Mouse (Mus musculus) heart, embryonic 11.5 days (tissue): ENCODE data around the gene Tmem63c. TPM values are rescaled to one million over a fixed set of nuclear protein-coding genes. Genes with fewer than 3 reads are reported as not detected.

Source experiments
- ATAC-seq: fragments of 200-750 bp; cut with Nextera tagmentation; replicated peaks from 2 replicates; pipeline ENCODE4 v1.8.0; 2017; ENCODE audit warnings: moderate library complexity; ENCODE audit not compliant: insufficient number of reproducible peaks, low FRiP score, low TSS enrichment
- H3K27ac ChIP-seq: fragments of 300-500 bp; sonication (generic); 2 replicates; pipeline ENCODE4 v1.5.1; 2014; ENCODE audit warnings: mild to moderate bottlenecking, low read depth, low read length
- H3K27me3 ChIP-seq: fragments of 300-500 bp; sonication (generic); 2 replicates; pipeline ENCODE4 v1.6.1; 2014; ENCODE audit warnings: mild to moderate bottlenecking, low read length, mixed read lengths; ENCODE audit not compliant: control insufficient read depth, insufficient read depth
- H3K36me3 ChIP-seq: fragments of 300-500 bp; sonication (generic); 2 replicates; pipeline ENCODE4 v1.6.1; 2014; ENCODE audit warnings: mild to moderate bottlenecking, low read length, moderate library complexity, mixed read lengths; ENCODE audit not compliant: control insufficient read depth, insufficient read depth
- H3K4me1 ChIP-seq: fragments of 300-500 bp; sonication (generic); 2 replicates; pipeline ENCODE4 v1.6.1; 2014; ENCODE audit warnings: low read length; ENCODE audit not compliant: control insufficient read depth, insufficient read depth
- H3K4me2 ChIP-seq: fragments of 300-500 bp; sonication (generic); 2 replicates; pipeline ENCODE4 v1.6.1; 2014; ENCODE audit warnings: mild to moderate bottlenecking, moderate library complexity
- H3K4me3 ChIP-seq: fragments of 300-500 bp; sonication (generic); 2 replicates; pipeline ENCODE4 v1.5.1; 2014; ENCODE audit warnings: low read depth, low read length
- H3K9ac ChIP-seq: fragments of 300-500 bp; sonication (generic); 2 replicates; pipeline ENCODE4 v1.6.1; 2014; ENCODE audit warnings: mild to moderate bottlenecking, low read depth, low read length, moderate library complexity
- H3K9me3 ChIP-seq: fragments of 300-500 bp; sonication (generic); replicated peaks from 2 replicates; pipeline ENCODE4 v1.6.1; 2016; ENCODE audit warnings: low read length; ENCODE audit not compliant: control insufficient read depth
- WGBS: fragments of 180-500 bp; shearing (Covaris S2); extraction: QIAGEN DNeasy Blood & Tissue Kit; methylation state at CpG from one replicate; pipeline ENCODE4 v1.1.7; 2014; ENCODE audit not compliant: insufficient replicate concordance; 5-methylcytosine and 5-hydroxymethylcytosine counted together
- polyA plus RNA-seq: library from polyadenylated mRNA; unstranded; fragments of >200 nt; fragmentation: Nextera tagmentation; extraction: Ambion mirVana; gene quantifications from 2 replicates; pipeline ENCODE4 v1.2.1, GENCODE M21; 2014

Tmem63c gene
- polyA plus RNA-seq, 1 experiment from 2014 or later = not detected

- WGBS = 4% methylated on average over 32 of the region's 32 CpGs
- Histone ChIP-seq H3K27ac (no peak within 1 kb of the TSS), H3K36me3 (no peaks in the 10 kb centered on the region), H3K9ac (no peak within 1 kb of the TSS), H3K9me3 (no peaks in the 10 kb centered on the region), H3K27me3 (peaks cover 28% of the 10 kb centered on the region), H3K4me2 (peak within 1 kb of the TSS; percentile 72), H3K4me1 (peaks cover 8% of the 10 kb centered on the region), H3K4me3 (peak within 1 kb of the TSS; percentile 37)
- ATAC-seq = 0 out of 2 replicates have a peak, but pooled peaks have one; percentile 26
Measured at GRCm38 (mm10) chr12:87102165-87102631, 81.1 kb downstream of the Tmem63c start, which contains the start of gene Ngb. Gene Ngb, minus strand, starts transcription at chr12:87102539.

DNA sequence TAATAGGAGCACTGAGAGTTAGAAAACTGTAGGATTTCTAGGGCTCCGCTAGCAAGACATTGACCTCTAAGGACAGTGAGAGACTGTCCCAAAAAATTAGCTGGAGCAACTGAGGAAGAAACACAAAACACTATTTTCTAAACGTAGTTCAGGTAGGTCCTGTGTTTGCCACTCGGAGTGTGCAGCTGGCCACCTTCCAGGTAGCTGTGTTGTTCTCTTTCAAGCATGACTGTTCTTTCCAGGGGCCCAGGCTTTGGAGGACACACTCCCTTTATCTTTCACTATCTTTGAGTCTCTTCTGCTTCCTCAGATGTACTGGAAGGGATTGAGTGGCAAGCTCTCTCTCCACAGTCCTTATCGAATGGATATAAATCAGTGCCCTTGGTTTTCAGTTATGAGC lies 82.3 kb downstream of the Tmem63c start:
- no peak for ATAC-seq
- H3K27ac ChIP-seq = no peak overlapping the region
- no peak overlapping the region for H3K4me2 ChIP-seq
- H3K36me3 ChIP-seq = peaks cover 2% of the 10 kb centered on the region; the same call in 1 of the 2 replicates
- 79% methylated on average over 4 of the region's 4 CpGs for WGBS
- H3K9ac ChIP-seq = no peak overlapping the region
- peaks cover 8% of the 10 kb centered on the region for H3K4me1 ChIP-seq
- H3K4me3 ChIP-seq = no peak overlapping the region
- H3K27me3 ChIP-seq = peaks cover 28% of the 10 kb centered on the region
- no peaks in the 10 kb centered on the region for H3K9me3 ChIP-seq

DNA sequence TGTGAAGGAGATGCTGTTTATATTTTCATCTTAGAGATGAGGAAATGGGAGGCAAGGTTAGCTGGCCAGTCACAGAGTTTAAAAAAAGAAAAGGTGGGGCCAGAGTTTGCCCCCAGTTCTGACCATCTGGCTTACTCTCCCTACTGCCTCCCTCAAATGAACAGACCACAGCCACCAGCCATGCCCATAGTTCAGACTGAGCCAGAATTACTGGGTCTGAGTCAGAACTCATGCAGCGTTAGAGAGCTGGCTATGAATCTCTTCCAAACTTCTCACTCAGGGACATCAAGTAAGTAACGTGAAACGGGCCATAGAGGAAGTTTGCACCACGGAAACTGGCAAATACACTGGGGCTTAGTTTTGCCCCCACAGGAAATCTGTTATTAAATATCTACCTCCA lies 83.7 kb downstream of the Tmem63c start:
- 75% methylated on average over 4 of the region's 4 CpGs for WGBS
- H3K4me3 ChIP-seq = no peak overlapping the region
- H3K36me3 ChIP-seq = peaks cover 2% of the 10 kb centered on the region

GRCm38 (mm10) chr12:87107357-87107977 lies 86.3 kb downstream of the Tmem63c start:
- H3K27ac ChIP-seq = no peak overlapping the region
- no peak for ATAC-seq

More for the DNA sequence above, 83.7 kb downstream of the Tmem63c start:
- H3K4me1 ChIP-seq = peaks cover 8% of the 10 kb centered on the region
- H3K4me2 ChIP-seq = no peak overlapping the region
- no peak for ATAC-seq
- no peaks in the 10 kb centered on the region for H3K9me3 ChIP-seq
- H3K9ac ChIP-seq = no peak overlapping the region
- peaks cover 28% of the 10 kb centered on the region for H3K27me3 ChIP-seq
- no peak overlapping the region for H3K27ac ChIP-seq

DNA sequence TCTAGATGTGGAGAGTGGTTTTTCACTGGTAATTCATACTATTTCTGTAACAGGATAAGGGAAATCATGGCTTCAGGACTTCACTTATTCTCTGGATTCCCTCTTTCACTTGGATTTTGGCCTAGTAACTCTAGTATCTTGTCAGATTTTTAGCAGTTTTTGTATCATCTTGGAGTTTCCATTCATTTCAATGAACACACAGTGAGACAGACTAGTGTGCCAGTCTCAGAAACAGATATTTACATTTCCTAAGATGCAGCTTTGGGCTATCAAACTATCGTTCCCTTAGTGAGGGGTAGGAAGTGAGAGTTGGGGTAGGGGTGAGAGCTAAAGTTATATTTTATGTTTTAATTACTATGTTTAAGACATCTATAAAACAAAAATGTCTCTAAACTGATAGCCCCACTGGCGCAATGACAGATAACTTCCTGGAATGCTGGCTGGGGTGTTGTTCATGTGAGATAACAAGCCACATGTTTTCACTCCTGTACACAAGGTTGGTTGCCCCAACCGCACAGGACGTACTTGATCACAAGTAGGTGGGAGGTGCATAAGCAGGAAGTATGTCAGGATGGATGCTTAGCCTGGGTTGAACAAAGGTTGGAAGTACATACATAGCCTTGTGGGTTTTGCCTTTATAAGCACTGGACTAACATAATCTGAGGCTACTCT lies 100.9 kb downstream of the Tmem63c start:
- no peak overlapping the region for H3K4me2 ChIP-seq
- ATAC-seq = no peak
- H3K36me3 ChIP-seq = peaks cover 16% of the 10 kb centered on the region
- WGBS = 76% methylated on average over 4 of the region's 4 CpGs
- no peaks in the 10 kb centered on the region for H3K27me3 ChIP-seq
- no peak overlapping the region for H3K9ac ChIP-seq
- H3K4me1 ChIP-seq = no peaks in the 10 kb centered on the region
- H3K9me3 ChIP-seq = no peaks in the 10 kb centered on the region
- no peak overlapping the region for H3K4me3 ChIP-seq
- no peak overlapping the region for H3K27ac ChIP-seq

More at GRCm38 (mm10) chr12:87107357-87107977, 86.3 kb downstream of the Tmem63c start:
- Histone ChIP-seq H3K9me3 (no peaks in the 10 kb centered on the region), H3K36me3 (peaks cover 2% of the 10 kb centered on the region), H3K4me3 (no peak overlapping the region), H3K27me3 (peaks cover 11% of the 10 kb centered on the region), H3K4me2 (no peak overlapping the region), H3K9ac (no peak overlapping the region), H3K4me1 (peaks cover 4% of the 10 kb centered on the region)
- 55% methylated on average over 3 of the region's 3 CpGs for WGBS

- no peak overlapping the region for H3K9ac ChIP-seq
- H3K27me3 ChIP-seq = no peaks in the 10 kb centered on the region
- 73% methylated on average over 4 of the region's 4 CpGs for WGBS
- H3K27ac ChIP-seq = no peak overlapping the region
- H3K4me3 ChIP-seq = no peak overlapping the region
- no peaks in the 10 kb centered on the region for H3K9me3 ChIP-seq
- no peak for ATAC-seq
- H3K4me1 ChIP-seq = peaks cover 6% of the 10 kb centered on the region; the same call in 1 of the 2 replicates
- peaks cover 14% of the 10 kb centered on the region for H3K36me3 ChIP-seq
- H3K4me2 ChIP-seq = no peak overlapping the region
Measured at GRCm38 (mm10) chr12:87127256-87127655, 106.1 kb downstream of the Tmem63c start.

DNA sequence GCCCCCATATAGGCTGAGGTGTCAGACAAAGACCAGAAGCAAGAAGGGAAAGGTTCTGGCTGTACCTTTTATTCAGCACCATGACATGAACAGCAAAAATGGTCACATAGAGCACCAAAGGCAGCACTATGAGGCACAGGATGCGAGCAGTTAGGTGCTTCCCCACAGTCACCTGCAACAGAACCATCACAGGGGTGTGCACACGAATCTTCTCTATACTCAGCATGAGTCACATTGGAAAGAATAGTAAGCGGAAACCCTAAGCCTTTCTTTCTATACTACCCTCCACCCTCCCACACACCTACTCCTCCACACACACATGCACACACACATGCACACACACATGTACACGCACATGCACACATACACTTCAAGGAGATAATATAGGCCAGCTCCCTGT lies 109.1 kb downstream of the Tmem63c start:
- ATAC-seq = no peak
- H3K9ac ChIP-seq = no peak overlapping the region
- H3K4me1 ChIP-seq = peaks cover 10% of the 10 kb centered on the region; the same call in 1 of the 2 replicates
- no peak overlapping the region for H3K4me3 ChIP-seq
- 84% methylated on average over 4 of the region's 4 CpGs for WGBS
- no peaks in the 10 kb centered on the region for H3K27me3 ChIP-seq
- H3K36me3 ChIP-seq = no peaks in the 10 kb centered on the region; the same call in 1 of the 2 replicates
- H3K27ac ChIP-seq = no peak overlapping the region
- no peak overlapping the region for H3K4me2 ChIP-seq
- no peaks in the 10 kb centered on the region for H3K9me3 ChIP-seq

DNA sequence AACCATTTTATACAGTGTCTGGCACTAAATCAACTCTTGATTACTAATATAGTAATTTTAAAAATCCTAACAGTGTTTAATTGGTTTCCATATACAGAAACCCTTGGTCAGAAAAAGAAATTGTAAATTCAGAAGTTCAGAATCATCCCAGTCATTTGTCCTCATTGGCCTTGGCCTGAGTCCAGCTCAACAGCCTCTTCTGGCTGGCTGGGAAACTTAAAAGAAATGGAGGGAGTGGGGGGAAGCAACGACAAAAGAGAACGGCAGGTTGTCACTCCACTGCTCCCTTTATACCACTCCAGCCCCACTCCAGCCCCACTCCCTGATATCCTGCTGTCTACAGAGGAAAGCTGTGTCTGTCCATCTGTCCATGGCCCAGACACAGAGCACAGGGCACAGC lies 110.0 kb downstream of the Tmem63c start:
- Histone ChIP-seq H3K4me2 (no peak overlapping the region), H3K36me3 (no peaks in the 10 kb centered on the region; the same call in 1 of the 2 replicates), H3K9me3 (no peaks in the 10 kb centered on the region), H3K27ac (no peak overlapping the region), H3K4me3 (no peak overlapping the region), H3K27me3 (no peaks in the 10 kb centered on the region), H3K9ac (no peak overlapping the region), H3K4me1 (peaks cover 10% of the 10 kb centered on the region; the same call in 1 of the 2 replicates)
- ATAC-seq = no peak
- 92% methylated on average over 2 of the region's 2 CpGs for WGBS
